Mouse (Mus musculus) stomach, embryonic 15.5 days (tissue): Measurements from ENCODE around the gene Rabac1. TPM values are rescaled to one million over a fixed set of nuclear protein-coding genes. Genes with fewer than 3 reads are reported as not detected.

Experiments
- ATAC-seq: fragments of 200-750 bp; cut with Nextera tagmentation; 2 replicates; pipeline ENCODE4 v1.8.0; 2017; ENCODE audit warnings: low read depth, moderate number of reproducible peaks, moderate TSS enrichment; ENCODE audit not compliant: insufficient read depth, low FRiP score
- H3K27ac ChIP-seq: fragments of 300-500 bp; sonication (generic); 2 replicates; pipeline ENCODE4 v1.5.1; 2015; ENCODE audit warnings: mild to moderate bottlenecking, inconsistent platforms
- H3K27me3 ChIP-seq: fragments of 300-500 bp; sonication (generic); replicated peaks from 2 replicates; pipeline ENCODE4 v1.6.1; 2015; ENCODE audit warnings: inconsistent platforms
- H3K36me3 ChIP-seq: fragments of 300-500 bp; sonication (generic); 2 replicates; pipeline ENCODE4 v1.6.1; 2015; ENCODE audit warnings: inconsistent platforms
- H3K4me1 ChIP-seq: fragments of 300-500 bp; sonication (generic); 2 replicates; pipeline ENCODE4 v1.6.1; 2015; ENCODE audit warnings: inconsistent platforms
- H3K4me2 ChIP-seq: fragments of 300-500 bp; sonication (generic); 2 replicates; pipeline ENCODE4 v1.6.1; 2015; ENCODE audit warnings: mild to moderate bottlenecking, inconsistent platforms
- H3K4me3 ChIP-seq: fragments of 300-500 bp; sonication (generic); replicated peaks from 2 replicates; pipeline ENCODE4 v1.5.1; 2015; ENCODE audit warnings: inconsistent platforms
- H3K9ac ChIP-seq: fragments of 300-500 bp; sonication (generic); 2 replicates; pipeline ENCODE4 v1.6.1; 2015; ENCODE audit warnings: inconsistent platforms
- H3K9me3 ChIP-seq: fragments of 300-500 bp; sonication (generic); 2 replicates; pipeline ENCODE4 v1.6.1; 2016; ENCODE audit warnings: inconsistent platforms
- WGBS: fragments of 180-500 bp; shearing (Covaris S2); methylation state at CpG from one replicate; pipeline ENCODE4 v1.1.7; 2015; 5-methylcytosine and 5-hydroxymethylcytosine counted together
- polyA plus RNA-seq: library from polyadenylated mRNA; unstranded; fragments of >200 nt; fragmentation: Nextera tagmentation; extraction: Ambion mirVana; gene quantifications from 2 replicates; pipeline ENCODE4 v1.2.1, GENCODE M21; 2015

Gene Rabac1
- polyA plus RNA-seq, 1 experiment from 2014 or later: 217 TPM

DNA sequence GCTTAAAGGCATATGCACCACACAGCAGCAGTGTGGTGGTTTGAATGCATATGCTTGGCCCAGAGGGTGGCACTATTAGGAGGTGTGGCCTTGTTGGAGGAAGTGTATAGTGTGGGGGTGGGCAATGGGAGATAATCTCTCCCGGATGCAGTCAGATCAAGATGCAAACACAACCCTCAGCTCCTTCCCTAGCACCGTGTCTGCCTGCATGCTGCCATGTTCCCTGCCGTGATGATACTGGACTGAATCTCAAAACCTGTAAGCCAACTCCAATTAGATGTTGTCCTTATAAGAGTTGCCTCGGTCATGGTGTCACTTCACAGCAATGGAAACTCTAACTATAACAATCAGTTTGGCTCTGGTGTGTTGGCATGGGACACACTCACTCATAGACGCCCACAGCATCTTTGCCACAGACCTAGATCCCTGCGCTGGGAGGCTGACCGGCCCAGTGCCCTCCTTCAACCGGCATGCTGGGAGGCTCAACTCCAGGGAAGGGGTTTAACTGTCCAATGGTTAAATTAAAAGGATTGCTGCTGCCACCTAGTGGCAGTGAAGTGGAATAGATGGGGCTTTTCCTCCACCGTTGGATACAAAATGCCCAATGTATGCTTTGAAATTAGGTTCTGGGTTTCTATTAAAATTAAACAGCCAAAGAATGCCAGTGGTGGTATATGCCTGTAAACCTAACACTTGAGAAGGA, 2.5 kb upstream of the Rabac1 start:
- H3K27ac ChIP-seq: no peak overlapping the region
- no peaks in the 10 kb centered on the region for H3K9me3 ChIP-seq
- whole genome bisulfite sequencing: 27% methylated on average over 9 of the region's 9 CpGs
- H3K4me1 ChIP-seq: peaks cover 6% of the 10 kb centered on the region; the same call in 1 of the 2 replicates
- H3K4me2 ChIP-seq: no peak overlapping the region
- ATAC-seq: no peak
- H3K9ac ChIP-seq: no peak overlapping the region
- H3K36me3 ChIP-seq: no peaks in the 10 kb centered on the region
- H3K4me3 ChIP-seq: no peak overlapping the region
- no peaks in the 10 kb centered on the region for H3K27me3 ChIP-seq

DNA sequence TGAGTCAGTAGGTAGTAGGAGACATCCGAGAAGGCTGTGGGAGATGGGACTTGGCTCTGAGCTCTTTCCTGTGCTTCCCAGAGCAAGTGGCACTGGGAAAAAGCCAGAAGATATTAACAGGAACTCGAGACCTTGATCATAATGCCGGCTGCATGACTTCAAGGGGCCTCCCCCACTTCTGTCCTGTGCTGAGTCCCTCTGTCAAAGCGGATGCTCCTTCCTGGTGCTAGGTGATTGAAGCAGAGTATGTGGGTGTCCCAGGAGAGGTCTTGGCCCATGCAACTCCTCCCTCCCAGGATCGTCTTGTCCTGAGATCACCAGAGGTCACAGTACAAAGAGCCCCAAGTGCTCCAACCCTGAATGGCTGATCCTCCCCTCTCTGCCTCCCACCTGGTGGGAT, 1.3 kb upstream of the Rabac1 start:
- no peaks in the 10 kb centered on the region for H3K9me3 ChIP-seq
- no peak overlapping the region for H3K4me3 ChIP-seq
- no peaks in the 10 kb centered on the region for H3K36me3 ChIP-seq
- H3K27me3 ChIP-seq: no peaks in the 10 kb centered on the region
- H3K4me1 ChIP-seq: peaks cover 6% of the 10 kb centered on the region; the same call in 1 of the 2 replicates
- WGBS: 68% methylated on average over 5 of the region's 5 CpGs
- no peak for ATAC-seq
- H3K27ac ChIP-seq: no peak overlapping the region
- no peak overlapping the region for H3K9ac ChIP-seq
- no peak overlapping the region for H3K4me2 ChIP-seq

DNA sequence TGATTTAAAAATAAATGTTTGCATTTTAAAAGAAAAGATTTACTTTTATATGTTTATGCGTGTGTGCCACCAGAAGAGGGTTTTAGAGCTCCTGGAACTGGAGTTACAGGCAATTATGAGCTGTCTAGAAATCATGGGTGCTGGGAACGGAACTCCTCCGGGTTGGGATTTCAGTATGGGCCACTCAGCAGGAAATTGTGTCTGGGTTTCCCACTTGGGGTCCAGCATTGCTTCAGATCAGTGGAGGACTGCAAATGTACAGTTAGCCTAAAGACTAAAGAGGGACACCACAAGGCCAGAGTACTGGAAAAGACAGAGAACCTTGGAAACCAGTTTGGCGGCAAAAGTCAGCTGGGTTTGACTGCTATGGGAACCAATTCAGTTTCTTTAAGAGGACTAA, 654 bp upstream of the Rabac1 start:
- Histone ChIP-seq H3K4me2 (no peak overlapping the region), H3K27ac (no peak overlapping the region), H3K27me3 (no peaks in the 10 kb centered on the region), H3K4me3 (no peak overlapping the region), H3K36me3 (no peaks in the 10 kb centered on the region), H3K9ac (no peak overlapping the region), H3K4me1 (peaks cover 6% of the 10 kb centered on the region; the same call in 1 of the 2 replicates), H3K9me3 (no peaks in the 10 kb centered on the region)
- 77% methylated on average over 4 of the region's 4 CpGs for WGBS
- ATAC-seq: no peak

GRCm38 (mm10) chr7:24971261-24971971, 1.1 kb downstream of the Rabac1 start:
- Histone ChIP-seq H3K27ac (peak overlapping the region; percentile 84; the same call in 1 of the 2 replicates), H3K36me3 (no peaks in the 10 kb centered on the region), H3K4me3 (peak overlapping the region; percentile 78), H3K27me3 (no peaks in the 10 kb centered on the region), H3K4me2 (peak overlapping the region; percentile 91), H3K9me3 (no peaks in the 10 kb centered on the region), H3K9ac (peak overlapping the region; percentile 82; the same call in 1 of the 2 replicates), H3K4me1 (peaks cover 6% of the 10 kb centered on the region; the same call in 1 of the 2 replicates)
- ATAC-seq: no peak
- 9% methylated on average over 19 of the region's 19 CpGs for WGBS

- Histone ChIP-seq H3K9me3 (no peaks in the 10 kb centered on the region), H3K4me1 (peaks cover 6% of the 10 kb centered on the region; the same call in 1 of the 2 replicates), H3K4me2 (no peak overlapping the region), H3K27ac (no peak overlapping the region), H3K27me3 (no peaks in the 10 kb centered on the region), H3K36me3 (no peaks in the 10 kb centered on the region), H3K4me3 (no peak overlapping the region), H3K9ac (no peak overlapping the region)
- WGBS: 97% methylated on average over 3 of the region's 3 CpGs
- no peak for ATAC-seq
These were observed 2.2 kb downstream of the Rabac1 start for GRCm38 (mm10) chr7:24970341-24970740.

- no peak overlapping the region for H3K4me2 ChIP-seq
- H3K4me3 ChIP-seq: no peak overlapping the region
- no peaks in the 10 kb centered on the region for H3K9me3 ChIP-seq
- H3K9ac ChIP-seq: no peak overlapping the region
- H3K27ac ChIP-seq: no peak overlapping the region
- no peaks in the 10 kb centered on the region for H3K27me3 ChIP-seq
- peaks cover 6% of the 10 kb centered on the region; the same call in 1 of the 2 replicates for H3K4me1 ChIP-seq
- 78% methylated on average over 12 of the region's 12 CpGs for WGBS
- no peak for ATAC-seq
- H3K36me3 ChIP-seq: no peaks in the 10 kb centered on the region
These were observed 2.7 kb downstream of the Rabac1 start for GRCm38 (mm10) chr7:24969805-24970204.

GRCm38 (mm10) chr7:24968463-24968862, 4.1 kb downstream of the Rabac1 start:
- 74% methylated on average over 6 of the region's 6 CpGs for WGBS

DNA sequence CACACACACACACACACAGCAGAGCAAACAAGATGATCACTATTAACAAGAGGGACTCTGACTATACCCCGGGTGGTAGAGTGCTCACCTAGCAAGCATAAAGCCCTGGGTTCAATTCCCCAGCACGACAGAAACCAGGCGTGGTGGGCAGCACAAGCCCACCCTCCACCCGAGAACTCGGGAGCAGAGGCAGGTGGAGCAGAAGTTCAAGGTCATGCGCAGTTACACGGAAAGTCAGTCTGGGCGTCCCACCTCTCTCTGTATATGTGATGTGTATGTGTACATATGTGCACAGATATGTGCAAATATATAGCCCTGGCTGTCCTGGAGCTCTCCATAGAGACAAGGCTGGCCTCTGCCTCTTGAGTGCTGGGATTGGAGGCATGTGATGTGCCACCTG, 4.6 kb downstream of the Rabac1 start:
- H3K4me2 ChIP-seq: no peak overlapping the region
- ATAC-seq: no peak
- WGBS: 75% methylated on average over 8 of the region's 8 CpGs

More at GRCm38 (mm10) chr7:24968463-24968862, 4.1 kb downstream of the Rabac1 start:
- Histone ChIP-seq H3K4me1 (peaks cover 6% of the 10 kb centered on the region; the same call in 1 of the 2 replicates), H3K9me3 (no peaks in the 10 kb centered on the region), H3K27me3 (no peaks in the 10 kb centered on the region), H3K4me3 (no peak overlapping the region), H3K4me2 (no peak overlapping the region), H3K9ac (no peak overlapping the region), H3K36me3 (no peaks in the 10 kb centered on the region), H3K27ac (no peak overlapping the region)
- no peak for ATAC-seq

DNA sequence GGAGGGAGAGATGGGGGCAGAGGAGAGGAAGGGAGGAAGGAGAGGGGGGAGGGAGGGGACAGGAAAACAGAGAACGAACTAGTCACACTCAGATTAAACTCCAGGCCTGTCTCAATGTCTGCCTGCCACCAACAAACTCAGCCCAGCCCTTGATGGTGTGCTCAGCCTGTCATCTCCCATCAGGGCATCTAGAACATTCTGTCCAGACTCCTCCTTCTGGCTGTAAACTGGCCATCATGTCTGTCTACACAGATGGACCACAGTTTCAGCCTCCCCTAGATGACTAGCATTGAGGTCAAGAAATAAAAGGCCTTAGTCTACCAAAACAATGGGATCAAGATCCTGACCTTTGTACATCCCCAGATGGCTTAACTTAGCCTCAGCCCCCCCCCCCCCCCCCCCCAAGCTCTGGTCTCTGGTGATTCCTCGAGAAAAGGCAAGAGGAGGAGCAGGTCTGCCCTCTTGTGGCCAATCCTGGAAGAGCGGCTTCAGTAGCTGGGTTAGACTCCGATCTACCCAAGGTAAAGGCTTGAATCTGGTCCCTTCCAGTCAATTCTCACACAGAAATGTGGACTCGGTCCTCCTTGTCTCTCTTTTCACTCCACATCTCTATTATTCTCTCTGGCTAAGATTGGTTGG, 7.5 kb downstream of the Rabac1 start:
- Histone ChIP-seq H3K9me3 (no peaks in the 10 kb centered on the region), H3K4me2 (no peak overlapping the region), H3K27ac (no peak overlapping the region), H3K27me3 (no peaks in the 10 kb centered on the region), H3K9ac (no peak overlapping the region), H3K4me1 (no peaks in the 10 kb centered on the region), H3K4me3 (no peak overlapping the region), H3K36me3 (no peaks in the 10 kb centered on the region)
- no peak for ATAC-seq
- 6% methylated on average over 5 of the region's 5 CpGs for WGBS

More for the DNA sequence above, 4.6 kb downstream of the Rabac1 start:
- Histone ChIP-seq H3K9me3 (no peaks in the 10 kb centered on the region), H3K4me1 (peaks cover 6% of the 10 kb centered on the region; the same call in 1 of the 2 replicates), H3K27ac (no peak overlapping the region), H3K27me3 (no peaks in the 10 kb centered on the region), H3K36me3 (no peaks in the 10 kb centered on the region), H3K9ac (no peak overlapping the region), H3K4me3 (no peak overlapping the region)

GRCm38 (mm10) chr7:24964288-24964687, 8.3 kb downstream of the Rabac1 start:
- H3K9me3 ChIP-seq: no peaks in the 10 kb centered on the region
- H3K9ac ChIP-seq: no peak overlapping the region
- no peak overlapping the region for H3K4me2 ChIP-seq
- H3K4me1 ChIP-seq: no peaks in the 10 kb centered on the region
- no peak for ATAC-seq
- 68% methylated on average over 2 of the region's 2 CpGs for WGBS
- no peak overlapping the region for H3K4me3 ChIP-seq
- H3K36me3 ChIP-seq: no peaks in the 10 kb centered on the region
- H3K27me3 ChIP-seq: no peaks in the 10 kb centered on the region
- no peak overlapping the region for H3K27ac ChIP-seq

DNA sequence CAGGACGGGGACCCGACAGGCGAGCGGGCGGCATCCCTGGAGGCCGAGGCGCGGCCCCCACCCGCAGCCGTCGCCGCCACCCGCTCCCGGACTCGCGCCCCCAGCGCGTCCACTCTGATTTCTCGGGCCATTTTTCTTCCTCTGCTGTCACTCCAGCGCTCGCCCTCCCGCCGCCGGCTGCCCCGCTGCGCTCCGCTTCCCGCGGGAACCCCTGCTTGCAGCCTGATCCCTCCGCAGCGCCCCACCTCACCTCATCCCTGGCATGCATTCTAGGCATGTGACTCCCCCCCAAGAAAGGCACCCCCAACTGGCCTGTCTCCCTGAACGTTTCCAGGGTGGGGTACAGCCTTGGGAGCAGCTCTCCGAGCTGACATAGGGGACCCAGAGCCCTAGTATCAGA, 17.3 kb downstream of the Rabac1 start:
- Histone ChIP-seq H3K9ac (no peak overlapping the region), H3K4me2 (peak overlapping the region; percentile 64), H3K4me3 (peak overlapping the region; percentile 43), H3K4me1 (peaks cover 13% of the 10 kb centered on the region; the same call in 1 of the 2 replicates), H3K27me3 (peaks cover 70% of the 10 kb centered on the region), H3K27ac (no peak overlapping the region), H3K36me3 (no peaks in the 10 kb centered on the region), H3K9me3 (no peaks in the 10 kb centered on the region)
- no peak for ATAC-seq
- WGBS: 8% methylated on average over 27 of the region's 33 CpGs

DNA sequence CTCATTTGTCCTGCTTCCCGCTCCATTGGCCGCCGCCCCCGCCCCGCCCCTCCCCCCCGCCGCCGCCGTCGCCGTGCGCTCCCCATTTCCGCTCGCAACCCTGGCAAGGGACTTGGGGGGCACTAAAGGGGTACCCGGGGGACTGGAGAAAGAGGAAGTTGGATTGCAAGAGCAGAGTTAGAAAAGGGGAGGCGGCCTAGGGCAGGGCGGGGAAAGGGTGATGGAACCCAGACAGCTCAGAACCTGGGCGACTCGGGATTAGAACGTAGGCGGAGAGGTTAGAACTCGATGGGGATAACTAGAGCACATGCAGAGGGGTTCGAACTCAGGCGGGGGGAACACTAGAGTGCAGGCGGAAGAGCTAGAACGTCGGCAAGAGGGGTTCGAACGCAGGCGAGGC, 18.1 kb downstream of the Rabac1 start:
- H3K9me3 ChIP-seq: no peaks in the 10 kb centered on the region
- H3K9ac ChIP-seq: peak overlapping the region; percentile 12; the same call in 1 of the 2 replicates
- no peak overlapping the region for H3K27ac ChIP-seq
- peak overlapping the region; percentile 64 for H3K4me2 ChIP-seq
- H3K4me3 ChIP-seq: peak overlapping the region; percentile 43
- H3K36me3 ChIP-seq: no peaks in the 10 kb centered on the region
- 2% methylated on average over 27 of the region's 30 CpGs for WGBS
- ATAC-seq: no peak
- peaks cover 13% of the 10 kb centered on the region; the same call in 1 of the 2 replicates for H3K4me1 ChIP-seq
- peaks cover 77% of the 10 kb centered on the region for H3K27me3 ChIP-seq
